Mouse (Mus musculus): ENCODE measurements around the gene Trank1. TPM values are rescaled to one million over a fixed set of nuclear protein-coding genes. Genes with fewer than 3 reads are reported as not detected.

Gene Trank1
- polyA plus RNA-seq, 1 experiment from 2014 or later: 12.5 TPM

DNA sequence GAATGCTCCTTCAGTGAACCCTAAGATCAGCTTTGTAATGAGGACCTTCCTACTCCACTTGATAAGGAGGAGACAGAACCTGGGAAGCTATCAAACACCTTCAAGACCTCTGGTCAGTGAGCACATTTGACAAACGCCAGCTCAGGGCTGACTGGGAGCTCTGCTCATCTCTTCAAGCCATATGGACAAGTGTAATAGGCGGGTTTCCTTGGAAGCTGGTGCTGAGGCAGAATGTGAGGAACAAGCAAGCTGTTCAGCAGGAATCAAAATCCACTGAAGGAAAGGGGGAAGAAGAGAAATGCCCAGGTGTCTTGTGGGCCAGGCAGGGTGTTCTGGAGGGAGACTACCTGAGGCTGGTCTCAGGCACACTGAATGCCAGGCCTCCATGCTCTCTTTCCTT is 110.3 kb downstream of the Trank1 start:
- no peaks in the 10 kb centered on the region for H3K4me1 ChIP-seq (replicated peaks; ENCODE audit: control insufficient read depth, insufficient read depth, low read length)
- no peaks in the 10 kb centered on the region for H3K9me3 ChIP-seq (ENCODE audit: control insufficient read depth, low read length)
- no peak overlapping the region for H3K9ac ChIP-seq (replicated peaks; ENCODE audit: low read depth, low read length)
- no peak for ATAC-seq
- no peak overlapping the region for H3K4me3 ChIP-seq (replicated peaks; ENCODE audit: low read length)
- no peaks in the 10 kb centered on the region for H3K36me3 ChIP-seq (ENCODE audit: control insufficient read depth, insufficient read depth)
- WGBS: 67% methylated on average over 2 of the region's 2 CpGs
- H3K27me3 ChIP-seq (replicated peaks; ENCODE audit: control insufficient read depth, insufficient read depth, low read length): no peaks in the 10 kb centered on the region
- H3K4me2 ChIP-seq (ENCODE audit: low read length): no peak overlapping the region
- no peak overlapping the region for H3K27ac ChIP-seq (ENCODE audit: low read length)

DNA sequence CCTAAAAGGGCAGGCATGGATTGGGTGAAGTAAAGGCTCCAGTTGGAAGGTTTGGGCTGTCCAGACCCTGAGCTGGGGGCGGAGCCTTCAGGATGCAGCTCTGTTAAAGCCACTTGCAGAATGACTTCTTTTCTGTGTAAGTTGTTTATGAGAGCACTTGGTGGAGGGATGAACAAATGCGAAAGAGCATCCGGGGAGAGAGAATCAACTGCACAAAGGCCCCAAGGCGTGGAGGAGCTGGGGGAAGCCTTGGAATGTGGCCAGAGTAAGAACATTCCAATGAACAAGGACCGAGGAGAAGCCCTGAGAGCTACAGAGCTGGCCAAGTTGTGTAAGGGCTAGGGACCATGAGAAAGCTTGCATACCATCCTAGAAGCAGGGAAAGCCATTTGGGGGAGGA is 111.0 kb downstream of the Trank1 start:
- no peak overlapping the region for H3K9ac ChIP-seq (replicated peaks; ENCODE audit: low read depth, low read length)
- no peak overlapping the region for H3K4me2 ChIP-seq (ENCODE audit: low read length)
- H3K9me3 ChIP-seq (ENCODE audit: control insufficient read depth, low read length): no peaks in the 10 kb centered on the region
- H3K4me3 ChIP-seq (replicated peaks; ENCODE audit: low read length): no peak overlapping the region
- ATAC-seq: no peak
- H3K4me1 ChIP-seq (replicated peaks; ENCODE audit: control insufficient read depth, insufficient read depth, low read length): no peaks in the 10 kb centered on the region
- H3K27ac ChIP-seq (ENCODE audit: low read length): no peak overlapping the region
- 62% methylated on average over 5 of the region's 5 CpGs for WGBS
- H3K36me3 ChIP-seq (ENCODE audit: control insufficient read depth, insufficient read depth): no peaks in the 10 kb centered on the region
- H3K27me3 ChIP-seq (replicated peaks; ENCODE audit: control insufficient read depth, insufficient read depth, low read length): no peaks in the 10 kb centered on the region

DNA sequence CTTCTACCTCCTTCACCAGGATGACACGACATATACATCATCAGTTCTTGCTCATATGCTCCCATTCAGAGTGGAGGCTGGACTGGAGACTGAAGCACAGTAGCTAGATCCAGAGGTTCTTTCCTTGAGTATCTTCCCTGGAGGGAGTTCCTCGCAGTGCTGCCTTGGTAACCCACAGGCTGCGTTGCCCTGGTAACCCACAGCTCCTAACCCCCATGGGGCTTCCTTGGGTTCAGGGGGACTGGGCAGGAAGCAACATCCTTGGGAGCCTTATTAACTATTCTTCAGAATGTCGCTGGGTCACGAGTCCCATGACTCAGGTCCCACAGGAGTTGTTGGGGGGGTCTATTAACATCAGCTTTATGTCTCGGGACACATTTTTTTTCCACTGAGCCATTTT is 113.6 kb downstream of the Trank1 start:
- Histone ChIP-seq H3K27ac (ENCODE audit: low read length) (no peak overlapping the region), H3K9me3 (ENCODE audit: control insufficient read depth, low read length) (no peaks in the 10 kb centered on the region), H3K36me3 (ENCODE audit: control insufficient read depth, insufficient read depth) (no peaks in the 10 kb centered on the region), H3K4me1 (replicated peaks; ENCODE audit: control insufficient read depth, insufficient read depth, low read length) (no peaks in the 10 kb centered on the region), H3K4me3 (replicated peaks; ENCODE audit: low read length) (no peak overlapping the region), H3K27me3 (replicated peaks; ENCODE audit: control insufficient read depth, insufficient read depth, low read length) (no peaks in the 10 kb centered on the region), H3K4me2 (ENCODE audit: low read length) (no peak overlapping the region), H3K9ac (replicated peaks; ENCODE audit: low read depth, low read length) (no peak overlapping the region)
- 56% methylated on average over 6 of the region's 6 CpGs for WGBS
- no peak for ATAC-seq

DNA sequence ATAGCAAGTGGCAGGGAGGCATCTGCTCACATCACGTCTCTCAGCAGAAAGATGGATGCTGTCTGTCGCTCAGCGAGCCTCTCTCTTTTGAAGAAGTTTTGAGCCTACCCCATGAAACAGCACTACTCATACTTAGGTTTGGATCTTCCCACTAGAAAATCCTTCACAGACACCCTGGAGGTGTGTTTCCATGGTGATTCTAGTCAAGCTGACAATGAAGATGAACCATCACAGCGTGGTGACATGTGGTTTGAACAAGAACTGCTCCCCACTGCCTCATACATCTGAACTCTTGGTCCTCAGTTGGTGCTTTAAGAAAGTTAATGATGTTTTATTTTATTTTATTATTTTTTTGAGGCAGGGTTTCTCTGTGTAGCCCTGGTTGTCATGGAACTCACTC is 114.4 kb downstream of the Trank1 start:
- Histone ChIP-seq H3K4me2 (ENCODE audit: low read length) (no peak overlapping the region), H3K36me3 (ENCODE audit: control insufficient read depth, insufficient read depth) (no peaks in the 10 kb centered on the region), H3K9ac (replicated peaks; ENCODE audit: low read depth, low read length) (no peak overlapping the region), H3K9me3 (ENCODE audit: control insufficient read depth, low read length) (no peaks in the 10 kb centered on the region), H3K4me1 (replicated peaks; ENCODE audit: control insufficient read depth, insufficient read depth, low read length) (no peaks in the 10 kb centered on the region), H3K27me3 (replicated peaks; ENCODE audit: control insufficient read depth, insufficient read depth, low read length) (no peaks in the 10 kb centered on the region), H3K27ac (ENCODE audit: low read length) (no peak overlapping the region), H3K4me3 (replicated peaks; ENCODE audit: low read length) (no peak overlapping the region)
- ATAC-seq: no peak
- WGBS: 76% methylated on average over 4 of the region's 4 CpGs

DNA sequence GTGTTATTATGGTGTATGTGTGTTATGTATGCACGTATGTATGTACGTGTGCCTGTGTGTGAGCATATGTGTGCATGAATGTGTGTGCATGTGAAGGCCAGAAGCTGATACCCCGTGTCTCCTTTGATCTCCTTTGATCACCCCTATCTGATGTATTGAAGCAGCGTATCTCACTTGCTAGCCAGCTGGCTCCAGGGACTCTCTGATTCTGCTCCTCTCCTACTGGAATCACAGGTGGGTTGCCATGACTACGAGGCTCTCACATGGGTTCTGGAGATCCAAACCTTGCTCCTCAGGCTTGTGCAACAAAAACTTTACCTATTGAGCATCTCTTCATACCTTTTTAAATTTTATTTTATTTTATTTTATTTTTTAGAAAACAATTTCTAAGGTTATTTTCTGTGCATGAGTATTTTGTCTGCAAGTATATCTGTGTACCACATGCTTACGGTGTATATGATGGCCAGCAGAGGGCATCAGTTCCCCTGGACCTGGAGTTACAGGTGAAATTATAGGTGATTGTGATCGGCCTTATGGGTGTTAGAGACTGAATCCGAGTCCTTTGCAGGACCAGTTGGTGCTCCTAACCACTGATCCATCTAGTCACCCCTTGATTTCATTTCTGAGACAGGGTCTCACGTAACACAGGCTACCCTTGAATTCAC is 116.5 kb downstream of the Trank1 start:
- no peak for ATAC-seq
- Histone ChIP-seq H3K4me2 (ENCODE audit: low read length) (no peak overlapping the region), H3K36me3 (ENCODE audit: control insufficient read depth, insufficient read depth) (no peaks in the 10 kb centered on the region), H3K9ac (replicated peaks; ENCODE audit: low read depth, low read length) (no peak overlapping the region), H3K4me1 (replicated peaks; ENCODE audit: control insufficient read depth, insufficient read depth, low read length) (no peaks in the 10 kb centered on the region), H3K9me3 (ENCODE audit: control insufficient read depth, low read length) (no peaks in the 10 kb centered on the region), H3K27ac (ENCODE audit: low read length) (no peak overlapping the region), H3K4me3 (replicated peaks; ENCODE audit: low read length) (no peak overlapping the region), H3K27me3 (replicated peaks; ENCODE audit: control insufficient read depth, insufficient read depth, low read length) (no peaks in the 10 kb centered on the region)
- WGBS: 86% methylated on average over 9 of the region's 9 CpGs

DNA sequence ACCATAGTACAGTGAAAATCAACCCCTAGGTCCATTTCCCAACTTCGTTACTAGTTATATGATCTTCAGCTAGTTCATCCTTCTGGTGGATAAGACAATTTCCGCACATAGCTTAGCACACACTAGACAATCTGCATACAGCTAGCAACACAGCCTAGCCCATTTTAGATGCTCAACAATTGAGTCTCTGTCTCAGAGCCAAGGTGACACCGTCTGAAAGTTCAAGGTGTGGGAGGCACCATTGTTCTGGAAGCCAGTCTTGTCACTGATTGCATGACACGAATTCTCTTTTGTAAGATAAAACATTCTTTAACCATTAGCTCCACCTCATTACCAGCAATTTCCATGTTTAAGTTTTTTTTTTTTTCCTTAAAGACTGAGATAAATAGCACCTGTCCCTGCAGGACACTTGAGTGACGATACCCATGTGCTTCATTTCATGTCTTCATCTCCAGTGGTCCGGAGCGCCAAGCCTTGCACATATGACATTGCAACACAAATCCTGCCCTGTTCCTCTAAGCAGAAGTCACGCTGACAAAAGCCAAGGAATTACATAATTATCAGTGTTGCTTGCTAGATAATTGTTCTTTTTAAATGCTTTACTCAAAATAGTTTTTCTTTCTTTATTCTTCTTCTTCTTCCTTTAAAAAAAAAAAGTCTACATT is 117.3 kb downstream of the Trank1 start:
- WGBS: 64% methylated on average over 8 of the region's 8 CpGs
- Histone ChIP-seq H3K27me3 (replicated peaks; ENCODE audit: control insufficient read depth, insufficient read depth, low read length) (no peaks in the 10 kb centered on the region), H3K4me1 (replicated peaks; ENCODE audit: control insufficient read depth, insufficient read depth, low read length) (no peaks in the 10 kb centered on the region), H3K9me3 (ENCODE audit: control insufficient read depth, low read length) (no peaks in the 10 kb centered on the region), H3K27ac (ENCODE audit: low read length) (no peak overlapping the region), H3K9ac (replicated peaks; ENCODE audit: low read depth, low read length) (no peak overlapping the region), H3K4me3 (replicated peaks; ENCODE audit: low read length) (no peak overlapping the region), H3K4me2 (ENCODE audit: low read length) (no peak overlapping the region), H3K36me3 (ENCODE audit: control insufficient read depth, insufficient read depth) (no peaks in the 10 kb centered on the region)
- ATAC-seq: no peak

DNA sequence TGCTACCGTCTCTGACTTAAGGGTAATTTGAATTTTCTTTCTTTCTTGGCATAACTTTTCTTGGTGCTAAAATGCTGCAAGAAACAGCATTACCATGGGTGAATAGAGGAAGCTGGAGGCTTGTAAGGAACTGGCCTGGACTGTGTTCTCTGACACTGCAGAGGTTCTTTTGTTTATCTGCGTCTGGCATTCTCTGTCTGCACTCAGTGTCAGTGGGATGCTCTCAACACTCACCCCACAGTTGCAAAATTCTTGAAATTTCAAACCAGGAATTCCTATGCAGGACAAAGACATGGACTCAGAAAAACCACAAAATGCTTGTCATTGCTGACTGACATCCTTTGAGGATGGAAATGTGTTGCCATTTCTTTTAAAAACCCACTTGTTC is 117.8 kb downstream of the Trank1 start:
- no peak overlapping the region for H3K27ac ChIP-seq (ENCODE audit: low read length)
- ATAC-seq: no peak
- 35% methylated on average over 2 of the region's 2 CpGs for WGBS
- no peaks in the 10 kb centered on the region for H3K27me3 ChIP-seq (replicated peaks; ENCODE audit: control insufficient read depth, insufficient read depth, low read length)
- no peak overlapping the region for H3K9ac ChIP-seq (replicated peaks; ENCODE audit: low read depth, low read length)
- no peaks in the 10 kb centered on the region for H3K4me1 ChIP-seq (replicated peaks; ENCODE audit: control insufficient read depth, insufficient read depth, low read length)
- no peaks in the 10 kb centered on the region for H3K36me3 ChIP-seq (ENCODE audit: control insufficient read depth, insufficient read depth)
- no peak overlapping the region for H3K4me3 ChIP-seq (replicated peaks; ENCODE audit: low read length)
- no peaks in the 10 kb centered on the region for H3K9me3 ChIP-seq (ENCODE audit: control insufficient read depth, low read length)
- H3K4me2 ChIP-seq (ENCODE audit: low read length): no peak overlapping the region

DNA sequence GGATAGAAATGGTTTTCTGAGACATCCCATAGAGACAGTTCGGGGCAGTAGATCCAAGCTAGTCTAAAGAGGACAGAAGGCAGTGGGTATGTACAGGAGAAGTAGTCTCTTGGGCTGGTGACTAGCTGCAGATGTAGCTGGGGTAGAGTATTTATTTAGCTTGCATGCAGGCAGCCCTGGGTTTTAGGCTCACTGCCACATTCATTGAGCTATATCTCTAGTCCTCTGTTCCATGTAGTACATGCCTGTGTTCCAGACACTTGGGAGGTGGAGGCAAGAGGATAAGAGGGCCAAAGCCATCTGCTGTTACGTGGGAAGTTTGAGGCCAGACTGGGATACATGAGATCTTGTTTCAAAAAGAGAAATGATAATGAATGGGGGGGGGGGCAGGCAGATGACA is 123.9 kb downstream of the Trank1 start:
- Histone ChIP-seq H3K9me3 (ENCODE audit: control insufficient read depth, low read length) (no peaks in the 10 kb centered on the region), H3K27ac (ENCODE audit: low read length) (no peak overlapping the region), H3K9ac (replicated peaks; ENCODE audit: low read depth, low read length) (no peak overlapping the region), H3K27me3 (replicated peaks; ENCODE audit: control insufficient read depth, insufficient read depth, low read length) (peaks cover 4% of the 10 kb centered on the region; the same call in 1 of the 2 replicates), H3K4me2 (ENCODE audit: low read length) (no peak overlapping the region), H3K4me3 (replicated peaks; ENCODE audit: low read length) (no peak overlapping the region), H3K36me3 (ENCODE audit: control insufficient read depth, insufficient read depth) (no peaks in the 10 kb centered on the region), H3K4me1 (replicated peaks; ENCODE audit: control insufficient read depth, insufficient read depth, low read length) (peaks cover 7% of the 10 kb centered on the region)
- 87% methylated on average over 2 of the region's 2 CpGs for WGBS
- no peak for ATAC-seq

DNA sequence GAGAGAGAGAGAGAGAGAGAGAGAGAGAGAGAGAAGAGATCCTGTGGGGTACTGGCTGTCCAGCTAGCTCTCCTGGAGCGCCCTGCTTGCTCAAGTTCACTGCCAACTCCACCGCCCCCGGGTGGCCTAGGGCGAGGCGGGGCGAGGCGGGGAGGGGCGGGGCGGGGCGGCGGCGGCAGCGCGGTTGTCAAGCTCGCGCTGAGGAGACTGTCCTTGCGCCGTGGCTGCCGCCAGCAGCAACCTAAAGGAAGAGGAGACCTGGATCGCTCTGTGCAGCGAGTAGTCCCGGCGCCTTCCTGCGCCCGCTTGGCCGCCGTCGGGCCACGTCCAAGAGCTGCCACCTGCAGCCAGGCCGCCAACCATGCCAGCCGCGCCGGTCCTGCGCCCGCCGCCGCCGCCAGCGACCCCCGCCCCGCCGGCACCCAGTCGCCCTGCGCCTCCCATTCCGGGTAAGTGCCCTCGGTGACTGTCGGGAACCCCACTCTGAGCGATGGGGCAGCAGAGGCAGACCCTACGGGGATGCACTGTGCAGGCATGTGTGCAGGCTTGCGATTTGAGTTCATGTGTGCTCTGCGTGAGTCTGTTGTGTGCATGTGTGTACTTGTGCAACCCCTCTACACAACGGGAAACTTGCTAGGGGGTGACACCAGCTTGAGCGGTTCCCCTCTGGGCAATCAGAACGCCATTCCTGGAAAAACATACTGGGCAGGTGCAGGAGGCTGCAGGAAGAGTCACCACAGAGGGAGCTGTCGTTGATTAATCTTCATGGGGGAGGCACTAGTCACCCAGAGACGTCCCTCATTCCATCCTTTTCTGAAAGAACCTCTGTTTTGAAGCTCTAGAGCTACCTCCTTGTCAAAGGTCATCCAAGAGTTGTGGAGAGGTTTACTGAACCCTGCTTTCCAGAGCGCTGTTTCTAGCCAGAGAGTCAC is 127.6 kb downstream of the Trank1 start, which contains the start of gene Dclk3:
Gene Dclk3 (plus strand): TSS at position 178 of the 932 bp plus-strand sequence.
- 2% methylated on average over 56 of the region's 57 CpGs for WGBS
- Histone ChIP-seq H3K9ac (replicated peaks; ENCODE audit: low read depth, low read length) (peak within 1 kb of the TSS; percentile 64), H3K4me2 (ENCODE audit: low read length) (peak within 1 kb of the TSS; percentile 69), H3K27ac (ENCODE audit: low read length) (no peak within 1 kb of the TSS), H3K36me3 (ENCODE audit: control insufficient read depth, insufficient read depth) (no peaks in the 10 kb centered on the region), H3K4me3 (replicated peaks; ENCODE audit: low read length) (peak within 1 kb of the TSS; percentile 55), H3K4me1 (replicated peaks; ENCODE audit: control insufficient read depth, insufficient read depth, low read length) (peaks cover 7% of the 10 kb centered on the region), H3K9me3 (ENCODE audit: control insufficient read depth, low read length) (no peaks in the 10 kb centered on the region), H3K27me3 (replicated peaks; ENCODE audit: control insufficient read depth, insufficient read depth, low read length) (peaks cover 4% of the 10 kb centered on the region; the same call in 1 of the 2 replicates)
- peak; percentile 74 for ATAC-seq
